Mouse (Mus musculus) midbrain, embryonic 13.5 days (tissue): Measurements from ENCODE around the gene Tmem216. TPM values are rescaled to one million over a fixed set of nuclear protein-coding genes. Genes with fewer than 3 reads are reported as not detected.
"Not testable (repeated sequence)": the region's sequence is repeated elsewhere in the genome, so short reads cannot be mapped to it uniquely, and the experiment has no call there.

Experiments used
- ATAC-seq: fragments of 200-750 bp; cut with Nextera tagmentation; 2 replicates; pipeline ENCODE4 v1.8.0; 2017; ENCODE audit warnings: mild to moderate bottlenecking, moderate TSS enrichment, moderate library complexity
- H3K27ac ChIP-seq: fragments of 300-500 bp; sonication (generic); 2 replicates; pipeline ENCODE4 v1.5.1; 2015; ENCODE audit warnings: inconsistent platforms, mild to moderate bottlenecking, moderate library complexity
- H3K27me3 ChIP-seq: fragments of 300-500 bp; sonication (generic); 2 replicates; pipeline ENCODE4 v1.6.1; 2015; ENCODE audit warnings: mild to moderate bottlenecking, inconsistent platforms
- H3K36me3 ChIP-seq: fragments of 300-500 bp; sonication (generic); 2 replicates; pipeline ENCODE4 v1.6.1; 2015; ENCODE audit warnings: mild to moderate bottlenecking, inconsistent platforms
- H3K4me1 ChIP-seq: fragments of 300-500 bp; sonication (generic); replicated peaks from 2 replicates; pipeline ENCODE4 v1.6.1; 2015; ENCODE audit warnings: inconsistent platforms
- H3K4me2 ChIP-seq: fragments of 300-500 bp; sonication (generic); replicated peaks from 2 replicates; pipeline ENCODE4 v1.6.1; 2015; ENCODE audit warnings: moderate library complexity, mild to moderate bottlenecking, inconsistent platforms
- H3K4me3 ChIP-seq: fragments of 300-500 bp; sonication (generic); replicated peaks from 2 replicates; pipeline ENCODE4 v1.5.1; 2015; ENCODE audit warnings: mild to moderate bottlenecking, inconsistent platforms
- H3K9ac ChIP-seq: fragments of 300-500 bp; sonication (generic); replicated peaks from 2 replicates; pipeline ENCODE4 v1.6.1; 2015; ENCODE audit warnings: mild to moderate bottlenecking, inconsistent platforms
- H3K9me3 ChIP-seq: fragments of 300-500 bp; sonication (generic); 2 replicates; pipeline ENCODE4 v1.6.1; 2016; ENCODE audit warnings: mild to moderate bottlenecking, inconsistent platforms
- WGBS: fragments of 180-500 bp; shearing (Covaris S2); methylation state at CpG from one replicate; pipeline ENCODE4 v1.1.7; 2015; 5-methylcytosine and 5-hydroxymethylcytosine counted together
- polyA plus RNA-seq: library from polyadenylated mRNA; unstranded; fragments of >200 nt; fragmentation: Nextera tagmentation; extraction: Ambion mirVana; gene quantifications from 2 replicates; pipeline ENCODE4 v1.2.1, GENCODE M21; 2015

Tmem216 gene
- polyA plus RNA-seq, 1 experiment from 2014 or later = 56.1 TPM

DNA sequence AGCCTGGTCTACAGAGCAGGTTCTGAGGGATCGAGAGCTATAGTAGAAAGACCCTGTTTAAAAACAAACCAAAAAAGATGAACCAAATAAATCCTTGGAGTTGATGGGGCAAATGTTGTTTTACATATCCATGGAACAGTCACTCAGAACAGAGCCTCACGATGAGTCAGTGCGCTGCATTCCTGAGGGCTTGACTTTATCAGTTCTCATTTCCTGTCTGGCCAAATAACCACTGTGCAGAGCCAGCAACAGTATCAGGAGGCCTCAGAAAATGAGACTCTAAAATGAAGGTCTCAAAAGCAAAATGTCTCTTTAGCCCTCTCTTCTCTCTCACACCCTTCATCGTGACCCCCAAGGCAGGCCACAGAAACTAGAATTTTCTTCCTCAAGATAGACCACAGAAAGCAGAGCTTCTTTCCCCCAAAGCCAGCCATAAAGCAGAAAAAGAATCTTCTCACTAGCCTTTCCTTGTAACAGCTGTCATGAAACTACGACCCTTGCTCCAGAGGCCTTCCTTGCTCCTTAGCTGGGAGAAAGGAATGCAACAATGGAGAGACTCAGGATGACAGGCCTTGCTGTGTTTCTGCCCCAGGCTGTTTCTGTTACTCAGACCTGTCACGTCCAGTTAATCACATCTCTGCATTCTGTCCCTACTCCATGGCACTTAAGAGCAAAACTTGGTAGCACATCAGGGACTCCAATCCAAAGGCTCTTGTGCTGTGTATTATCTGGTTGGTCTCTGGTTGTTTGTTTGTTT is 5.7 kb upstream of the Tmem216 start:
- 0 out of 2 replicates have a peak overlapping the region, but pooled peaks have one; percentile 16 for H3K9ac ChIP-seq
- H3K4me2 ChIP-seq = no peak overlapping the region
- no peaks in the 10 kb centered on the region for H3K36me3 ChIP-seq
- H3K4me3 ChIP-seq = no peak overlapping the region
- H3K4me1 ChIP-seq = peaks cover 1% of the 10 kb centered on the region
- H3K27me3 ChIP-seq = 0 out of 2 replicates have a peak, but pooled peaks cover 2% of the 10 kb centered on the region
- H3K9me3 ChIP-seq = no peaks in the 10 kb centered on the region
- no peak for ATAC-seq
- no peak overlapping the region for H3K27ac ChIP-seq
- WGBS = 68% methylated on average over 6 of the region's 6 CpGs

DNA sequence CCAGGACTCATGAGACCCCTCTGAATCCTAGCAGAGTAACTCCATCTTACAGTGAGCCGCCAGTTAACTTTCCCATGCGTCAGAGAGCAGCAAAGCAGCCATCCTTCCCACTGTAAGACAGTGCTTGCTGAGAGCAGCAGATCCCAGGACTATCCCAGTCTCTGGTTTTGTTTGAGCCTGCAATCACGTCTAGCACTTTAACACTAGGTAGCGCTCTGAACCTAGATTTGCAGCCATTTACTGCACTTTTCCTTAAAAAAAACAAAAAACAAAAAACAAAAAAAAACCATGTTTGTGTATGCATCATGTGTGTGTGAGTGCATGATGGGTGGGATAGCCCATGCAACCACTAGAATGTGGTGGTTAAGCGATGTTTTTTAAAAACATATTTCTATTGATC is 4.1 kb upstream of the Tmem216 start:
- H3K4me3 ChIP-seq = no peak overlapping the region
- no peaks in the 10 kb centered on the region for H3K9me3 ChIP-seq
- no peak for ATAC-seq
- no peak overlapping the region for H3K4me2 ChIP-seq
- H3K27me3 ChIP-seq = 0 out of 2 replicates have a peak, but pooled peaks cover 2% of the 10 kb centered on the region
- peaks cover 12% of the 10 kb centered on the region for H3K4me1 ChIP-seq
- WGBS = 40% methylated on average over 5 of the region's 5 CpGs
- H3K27ac ChIP-seq = no peak overlapping the region
- no peaks in the 10 kb centered on the region for H3K36me3 ChIP-seq
- no peak overlapping the region for H3K9ac ChIP-seq

DNA sequence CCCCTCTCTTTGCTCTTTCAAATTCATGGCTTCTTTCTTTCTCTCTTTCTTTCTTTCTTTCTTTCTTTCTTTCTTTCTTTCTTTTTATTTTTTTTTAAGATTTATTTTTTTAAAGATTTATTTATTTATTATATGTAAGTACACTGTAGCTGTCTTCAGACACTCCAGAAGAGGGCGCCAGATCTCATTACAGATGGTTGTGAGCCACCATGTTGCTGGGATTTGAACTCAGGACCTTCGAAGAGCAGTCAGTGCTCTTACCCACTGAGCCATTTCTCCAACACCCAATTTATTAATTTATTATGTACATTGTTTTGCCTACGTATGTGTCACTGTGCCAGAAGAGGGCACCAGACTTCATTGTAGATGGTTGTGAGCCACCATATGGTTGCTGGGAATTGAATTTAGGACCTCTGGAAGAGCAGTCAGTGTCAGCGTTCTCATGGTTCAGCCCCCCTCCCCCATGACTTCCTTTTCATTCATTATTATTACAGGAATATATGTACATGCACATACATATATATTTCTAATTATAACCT is 1.9 kb upstream of the Tmem216 start:
- not testable (repeated sequence) for ATAC-seq, H3K9ac ChIP-seq, H3K4me2 ChIP-seq, H3K27ac ChIP-seq, H3K9me3 ChIP-seq, H3K36me3 ChIP-seq, H3K4me3 ChIP-seq, H3K27me3 ChIP-seq
- 66% methylated on average over 4 of the region's 4 CpGs for WGBS
- peaks cover 25% of the 10 kb centered on the region for H3K4me1 ChIP-seq

- no peak overlapping the region for H3K9ac ChIP-seq
- H3K27me3 ChIP-seq = no peaks in the 10 kb centered on the region
- H3K9me3 ChIP-seq = no peaks in the 10 kb centered on the region
- H3K4me3 ChIP-seq = no peak overlapping the region
- WGBS = 86% methylated on average over 2 of the region's 2 CpGs
- peaks cover 25% of the 10 kb centered on the region for H3K4me1 ChIP-seq
- ATAC-seq = no peak
- H3K27ac ChIP-seq = no peak overlapping the region
- peaks cover 7% of the 10 kb centered on the region; the same call in 1 of the 2 replicates for H3K36me3 ChIP-seq
- no peak overlapping the region for H3K4me2 ChIP-seq
Observed at GRCm38 (mm10) chr19:10557430-10557829, 1.4 kb upstream of the Tmem216 start.

DNA sequence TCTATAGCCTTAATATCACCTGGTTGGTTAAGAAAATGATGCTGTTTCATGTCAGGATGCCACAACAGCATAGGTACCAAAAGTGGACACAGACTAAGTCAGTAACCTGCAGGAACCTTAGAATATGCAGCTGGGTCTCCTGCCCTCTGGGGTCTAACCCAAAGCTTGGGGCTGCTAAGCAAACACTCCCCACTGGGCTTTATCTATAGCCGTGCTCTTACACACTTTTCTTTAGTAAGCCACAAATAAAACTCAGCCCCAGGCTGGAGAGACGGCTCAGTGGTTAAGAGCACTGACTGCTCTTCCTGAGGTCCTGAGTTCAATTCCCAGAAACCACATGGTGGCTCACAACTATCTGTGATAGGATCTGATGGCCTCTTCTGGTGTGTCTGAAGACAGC is 963 bp upstream of the Tmem216 start:
- Histone ChIP-seq H3K36me3 (peaks cover 12% of the 10 kb centered on the region), H3K27me3 (no peaks in the 10 kb centered on the region), H3K9me3 (no peaks in the 10 kb centered on the region), H3K27ac (no peak overlapping the region), H3K4me2 (no peak overlapping the region), H3K4me1 (peaks cover 25% of the 10 kb centered on the region), H3K9ac (no peak overlapping the region), H3K4me3 (no peak overlapping the region)
- ATAC-seq = no peak
- 71% methylated on average over 2 of the region's 2 CpGs for WGBS

DNA sequence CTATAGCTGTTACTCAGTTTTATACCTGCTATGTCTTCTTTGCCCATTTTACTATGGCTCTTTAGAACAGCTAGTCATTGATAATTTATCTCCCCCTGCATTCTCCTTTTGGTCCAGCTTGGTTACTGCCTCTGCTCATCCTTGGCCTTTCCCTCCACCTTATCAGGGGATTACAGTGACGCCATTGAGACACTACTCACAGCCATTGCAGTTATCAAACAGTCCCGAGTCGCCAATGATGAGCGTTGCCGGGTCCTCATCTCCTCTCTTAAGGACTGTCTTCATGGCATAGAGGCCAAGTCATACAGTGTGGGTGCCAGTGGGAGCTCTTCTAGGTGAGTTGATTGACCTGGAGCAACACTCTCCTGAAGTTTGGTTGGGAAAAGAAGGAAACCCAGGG is 16.6 kb downstream of the Tmem216 start:
- ATAC-seq = no peak
- Histone ChIP-seq H3K36me3 (peaks cover 85% of the 10 kb centered on the region), H3K9me3 (no peaks in the 10 kb centered on the region), H3K4me3 (no peak overlapping the region), H3K4me2 (no peak overlapping the region), H3K4me1 (no peaks in the 10 kb centered on the region), H3K27me3 (no peaks in the 10 kb centered on the region), H3K9ac (no peak overlapping the region), H3K27ac (no peak overlapping the region)
- WGBS = 95% methylated on average over 5 of the region's 5 CpGs

- Histone ChIP-seq H3K4me3 (no peak overlapping the region), H3K27ac (no peak overlapping the region), H3K27me3 (no peaks in the 10 kb centered on the region), H3K9me3 (no peaks in the 10 kb centered on the region), H3K9ac (no peak overlapping the region), H3K4me1 (peaks cover 20% of the 10 kb centered on the region), H3K4me2 (no peak overlapping the region), H3K36me3 (peaks cover 52% of the 10 kb centered on the region)
- 97% methylated on average over 1 of the region's 1 CpGs for WGBS
- no peak for ATAC-seq
Observed at GRCm38 (mm10) chr19:10530082-10530481, 26.0 kb downstream of the Tmem216 start.

DNA sequence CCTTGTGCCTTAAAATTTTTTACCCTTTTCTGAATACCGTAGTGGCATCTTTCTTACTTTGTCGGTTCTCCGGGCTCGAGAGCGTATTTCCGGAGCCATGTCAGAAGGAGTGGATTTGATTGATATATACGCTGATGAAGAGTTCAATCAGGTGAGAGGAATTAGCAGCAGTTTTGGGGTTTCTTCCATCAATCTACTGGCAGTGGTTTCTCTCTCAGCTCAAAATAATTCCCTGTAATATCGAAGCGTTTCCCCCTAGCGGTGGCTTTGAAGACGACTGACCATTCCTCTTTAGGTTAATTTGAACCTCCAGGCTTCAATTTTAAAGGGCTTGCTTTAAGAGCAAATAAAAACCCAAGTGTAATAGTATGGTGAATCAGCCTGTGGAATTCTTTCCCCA is 30.1 kb downstream of the Tmem216 start, which contains the start of gene Sdhaf2:
Gene Sdhaf2 (minus strand): TSS at position 233 of the 400 bp plus-strand sequence.
- Histone ChIP-seq H3K9me3 (no peaks in the 10 kb centered on the region), H3K4me1 (peaks cover 34% of the 10 kb centered on the region), H3K4me3 (peak within 1 kb of the TSS; percentile 98), H3K27ac (peak within 1 kb of the TSS; percentile 97), H3K27me3 (no peaks in the 10 kb centered on the region), H3K9ac (peak within 1 kb of the TSS; percentile 98), H3K36me3 (peaks cover 17% of the 10 kb centered on the region), H3K4me2 (peak within 1 kb of the TSS; percentile 85)
- WGBS = under 1% methylated on average over 11 of the region's 11 CpGs
- no peak for ATAC-seq

DNA sequence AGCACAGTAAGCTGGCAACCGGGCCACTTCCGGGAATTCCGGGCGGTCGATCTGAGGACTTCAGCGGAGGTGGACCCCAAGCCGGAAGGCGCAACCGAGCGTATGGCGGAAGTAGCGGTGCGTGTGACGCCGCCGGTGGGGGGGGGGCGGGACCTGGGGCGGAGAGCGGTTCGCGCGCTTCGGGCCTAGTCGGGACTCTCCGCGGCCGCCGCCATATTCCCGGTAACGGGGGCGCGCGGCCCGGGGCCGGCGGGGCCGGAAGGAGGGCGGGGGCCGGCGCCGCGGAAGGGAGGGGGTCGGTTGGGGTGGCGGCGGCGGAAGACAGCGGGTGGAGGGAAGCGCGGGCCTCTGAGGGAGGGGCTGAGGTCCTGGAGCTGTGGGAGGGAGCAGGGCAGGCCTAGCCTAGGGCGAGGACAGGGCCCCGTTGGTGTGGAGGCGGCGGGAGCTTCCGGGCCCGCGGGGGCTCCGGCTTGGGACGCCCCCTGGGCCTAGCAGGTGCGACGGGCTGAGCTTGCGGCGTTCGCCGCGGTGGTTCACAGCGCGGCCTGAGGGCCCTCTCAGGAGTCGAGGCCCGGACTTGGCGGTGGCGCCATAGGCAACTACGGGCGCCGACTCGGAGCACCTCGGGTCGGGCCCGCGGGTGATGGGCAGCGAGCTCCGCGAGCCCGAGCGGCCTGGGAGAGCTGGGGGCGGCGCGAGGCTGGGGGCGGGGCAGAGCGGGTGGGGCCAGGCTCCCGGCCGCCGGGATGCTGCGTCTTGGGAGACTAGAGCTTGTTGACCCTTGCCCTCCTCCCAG is 30.7 kb downstream of the Tmem216 start, which contains the start of gene Cpsf7:
Gene Cpsf7 (plus strand): TSS at position 161 of the 796 bp plus-strand sequence.
- under 1% methylated on average over 85 of the region's 93 CpGs for WGBS
- peak; percentile 97 for ATAC-seq
- Histone ChIP-seq H3K27me3 (no peaks in the 10 kb centered on the region), H3K36me3 (peaks cover 11% of the 10 kb centered on the region), H3K4me3 (peak within 1 kb of the TSS; percentile 98), H3K9ac (peak within 1 kb of the TSS; percentile 98), H3K4me2 (peak within 1 kb of the TSS; percentile 85), H3K4me1 (peaks cover 34% of the 10 kb centered on the region), H3K9me3 (no peaks in the 10 kb centered on the region), H3K27ac (peak within 1 kb of the TSS; percentile 97)

- Histone ChIP-seq H3K9me3 (no peaks in the 10 kb centered on the region), H3K4me3 (peak overlapping the region; percentile 98), H3K4me1 (peaks cover 34% of the 10 kb centered on the region), H3K36me3 (peaks cover 7% of the 10 kb centered on the region; the same call in 1 of the 2 replicates), H3K27me3 (no peaks in the 10 kb centered on the region), H3K27ac (peak overlapping the region; percentile 97), H3K9ac (peak overlapping the region; percentile 98), H3K4me2 (peak overlapping the region; percentile 85)
- ATAC-seq = no peak
- under 1% methylated on average over 19 of the region's 19 CpGs for WGBS
Observed at GRCm38 (mm10) chr19:10524784-10525105, 31.3 kb downstream of the Tmem216 start.

DNA sequence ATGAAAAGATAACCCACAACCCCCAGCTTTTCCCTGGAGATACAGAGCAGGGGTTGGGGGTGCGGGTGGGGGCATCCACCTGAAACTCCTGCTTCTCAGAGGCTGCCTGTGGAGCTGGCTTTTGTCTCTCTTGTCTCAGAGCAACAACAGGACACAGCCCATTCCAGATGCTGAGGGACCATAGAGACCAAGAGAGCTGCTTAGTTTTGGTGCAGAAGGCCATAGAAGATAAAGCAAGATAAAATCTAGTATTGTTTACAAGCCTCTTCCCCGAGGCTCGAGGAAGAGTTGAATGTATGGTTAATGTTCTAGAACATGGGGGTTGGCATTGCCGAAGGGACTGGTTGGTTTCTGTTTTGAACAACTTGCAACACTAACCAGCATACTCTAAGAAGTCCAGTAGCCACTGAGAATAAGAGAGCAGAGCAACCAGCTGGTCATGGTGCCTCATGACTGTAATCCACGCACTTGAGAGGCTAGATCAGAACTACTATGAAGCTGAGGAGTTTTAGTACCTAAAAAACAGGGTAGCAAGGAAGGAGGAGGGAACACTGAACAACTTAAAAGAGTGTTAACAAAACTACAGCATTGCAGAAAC is 32.5 kb downstream of the Tmem216 start:
- H3K4me2 ChIP-seq = peak overlapping the region; percentile 27; the same call in 1 of the 2 replicates
- H3K9me3 ChIP-seq = no peaks in the 10 kb centered on the region
- 91% methylated on average over 5 of the region's 5 CpGs for WGBS
- H3K4me1 ChIP-seq = peaks cover 34% of the 10 kb centered on the region
- peak overlapping the region; percentile 98; the same call in 1 of the 2 replicates for H3K4me3 ChIP-seq
- H3K27ac ChIP-seq = no peak overlapping the region
- no peaks in the 10 kb centered on the region for H3K27me3 ChIP-seq
- no peak for ATAC-seq
- H3K9ac ChIP-seq = 0 out of 2 replicates have a peak overlapping the region, but pooled peaks have one; percentile 17
- H3K36me3 ChIP-seq = peaks cover 4% of the 10 kb centered on the region; the same call in 1 of the 2 replicates
